Mouse (Mus musculus) embryonic fibroblast, embryonic 13.5 days (primary cell): Measurements from ENCODE around the gene Pou5f1.

Source experiments
- CTCF ChIP-seq: IDR thresholded peaks from 2 replicates; pipeline ENCODE4 v1.5.1; 2011; ENCODE audit warnings: mild to moderate bottlenecking, control low read depth, low read length, moderate library complexity, borderline replicate concordance; ENCODE audit not compliant: insufficient read depth
- POLR2A ChIP-seq: IDR thresholded peaks from 2 replicates; pipeline ENCODE4 v1.6.1; 2011; ENCODE audit warnings: low read depth, mild to moderate bottlenecking, control low read depth, low read length, moderate library complexity

DNA sequence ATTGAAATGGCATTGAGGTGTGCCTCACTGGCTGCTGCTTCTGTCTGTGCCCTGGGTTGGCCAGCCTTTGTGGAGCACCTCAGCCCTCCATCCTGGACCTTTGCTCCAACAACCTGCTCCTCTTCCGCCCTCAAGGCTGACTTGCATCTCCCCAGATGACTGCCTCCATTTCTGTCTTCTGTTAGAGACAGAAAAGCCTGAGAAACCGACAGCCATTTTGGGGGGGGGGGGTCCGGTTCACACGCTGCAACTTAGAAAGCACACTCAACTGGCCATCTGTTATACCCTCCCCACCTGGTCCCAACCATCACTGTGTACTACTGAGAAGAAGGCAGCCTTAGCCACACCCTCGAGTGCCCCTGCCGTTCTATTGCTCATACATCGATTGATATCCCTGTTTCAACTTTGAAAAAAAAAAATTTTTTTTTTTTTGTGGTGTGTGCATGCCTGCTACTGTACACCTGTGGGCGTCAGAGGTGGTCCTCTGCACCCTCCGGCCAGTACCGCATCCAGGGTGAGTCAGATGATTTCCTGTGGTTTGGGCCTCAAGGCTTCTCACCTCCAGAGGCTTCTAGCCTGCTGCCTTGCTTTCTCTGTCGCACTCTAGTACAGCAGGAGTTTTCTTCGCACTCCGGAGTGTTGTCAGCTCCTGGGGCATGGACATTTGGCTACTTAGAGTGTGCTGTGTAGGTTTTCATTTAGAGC lies 1.9 kb downstream of the Pou5f1 start:
- TF ChIP-seq CTCF (no peak), POLR2A (no peak)
